Mouse (Mus musculus): ENCODE results near the gene Rasl11a. TPM values are rescaled to one million over a fixed set of nuclear protein-coding genes. Genes with fewer than 3 reads are reported as not detected.

The Rasl11a gene
- polyA plus RNA-seq, 1 experiment from 2014 or later: 26.8 TPM

GRCm38 (mm10) chr5:146832769-146833448, 12.0 kb upstream of the Rasl11a start, which contains the start of gene Rpl21:
Gene Rpl21, plus strand, starts transcription at chr5:146832890.
- H3K9ac ChIP-seq: peak within 1 kb of the TSS; percentile 95
- no peaks in the 10 kb centered on the region for H3K9me3 ChIP-seq
- peak within 1 kb of the TSS; percentile 70 for H3K4me2 ChIP-seq (replicated peaks)
- H3K36me3 ChIP-seq: peaks cover 19% of the 10 kb centered on the region
- H3K4me1 ChIP-seq (replicated peaks): 0 out of 2 replicates have a peak, but pooled peaks cover 3% of the 10 kb centered on the region
- H3K27me3 ChIP-seq (replicated peaks): no peaks in the 10 kb centered on the region
- peak within 1 kb of the TSS; percentile 72 for H3K4me3 ChIP-seq (replicated peaks)
- ATAC-seq: peak; percentile 99
- under 1% methylated on average over 60 of the region's 60 CpGs for WGBS
- peak within 1 kb of the TSS; percentile 84 for H3K27ac ChIP-seq

DNA sequence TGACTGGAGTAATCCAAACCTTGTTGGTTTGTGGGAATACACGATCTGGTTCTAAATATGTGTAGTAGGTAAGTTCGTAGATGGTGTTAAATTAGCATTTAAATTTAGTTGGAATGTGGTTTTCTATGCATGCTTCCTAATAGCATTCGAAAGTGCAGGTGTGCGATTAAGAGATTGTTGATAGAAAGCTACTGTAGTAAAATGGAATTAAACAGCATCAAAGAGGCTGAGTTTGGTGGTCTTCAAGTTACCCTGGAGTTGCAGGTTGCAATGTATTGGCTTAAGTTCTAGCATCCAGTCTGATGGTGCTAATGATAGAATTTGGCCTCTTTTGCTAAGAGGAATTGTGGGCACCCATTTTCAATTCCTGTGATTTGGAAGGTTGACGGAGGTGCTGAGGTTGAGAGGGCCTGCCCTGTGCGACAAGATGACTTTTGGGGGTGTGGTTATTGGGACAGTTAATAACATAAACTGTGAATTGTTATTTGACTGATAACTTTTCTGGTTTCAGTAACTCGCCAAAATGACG, 11.1 kb upstream of the Rasl11a start:
- no peaks in the 10 kb centered on the region for H3K27me3 ChIP-seq (replicated peaks)
- peak overlapping the region; percentile 95 for H3K9ac ChIP-seq
- peak overlapping the region; percentile 70 for H3K4me2 ChIP-seq (replicated peaks)
- ATAC-seq: no peak
- H3K36me3 ChIP-seq: peaks cover 19% of the 10 kb centered on the region
- 15% methylated on average over 8 of the region's 8 CpGs for WGBS
- H3K9me3 ChIP-seq: no peaks in the 10 kb centered on the region
- 0 out of 2 replicates have a peak, but pooled peaks cover 3% of the 10 kb centered on the region for H3K4me1 ChIP-seq (replicated peaks)
- H3K27ac ChIP-seq: peak overlapping the region; percentile 84
- peak overlapping the region; percentile 72 for H3K4me3 ChIP-seq (replicated peaks)

DNA sequence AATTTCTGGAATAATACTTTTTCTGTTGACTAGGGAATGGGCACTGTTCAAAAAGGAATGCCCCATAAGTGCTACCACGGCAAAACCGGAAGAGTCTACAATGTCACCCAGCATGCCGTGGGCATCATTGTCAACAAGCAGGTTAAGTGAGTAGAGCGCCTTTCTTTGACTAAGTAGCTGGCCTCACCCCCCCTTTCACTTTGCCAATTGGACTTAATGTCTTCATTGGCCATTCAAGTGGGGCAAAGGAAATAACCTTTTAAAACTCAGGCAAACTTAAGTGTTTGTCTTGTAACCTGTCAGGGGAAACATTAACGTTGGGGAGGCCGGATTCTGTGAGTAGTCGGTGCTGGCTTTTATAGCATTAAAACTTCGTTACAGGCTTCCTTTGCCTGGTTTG, 9.9 kb upstream of the Rasl11a start:
- 80% methylated on average over 8 of the region's 8 CpGs for WGBS
- no peak overlapping the region for H3K4me3 ChIP-seq (replicated peaks)
- no peak for ATAC-seq
- H3K9ac ChIP-seq: no peak overlapping the region
- H3K9me3 ChIP-seq: no peaks in the 10 kb centered on the region
- 0 out of 2 replicates have a peak, but pooled peaks cover 3% of the 10 kb centered on the region for H3K4me1 ChIP-seq (replicated peaks)
- H3K27me3 ChIP-seq (replicated peaks): no peaks in the 10 kb centered on the region
- H3K4me2 ChIP-seq (replicated peaks): peak overlapping the region; percentile 70
- peaks cover 19% of the 10 kb centered on the region for H3K36me3 ChIP-seq
- no peak overlapping the region for H3K27ac ChIP-seq

DNA sequence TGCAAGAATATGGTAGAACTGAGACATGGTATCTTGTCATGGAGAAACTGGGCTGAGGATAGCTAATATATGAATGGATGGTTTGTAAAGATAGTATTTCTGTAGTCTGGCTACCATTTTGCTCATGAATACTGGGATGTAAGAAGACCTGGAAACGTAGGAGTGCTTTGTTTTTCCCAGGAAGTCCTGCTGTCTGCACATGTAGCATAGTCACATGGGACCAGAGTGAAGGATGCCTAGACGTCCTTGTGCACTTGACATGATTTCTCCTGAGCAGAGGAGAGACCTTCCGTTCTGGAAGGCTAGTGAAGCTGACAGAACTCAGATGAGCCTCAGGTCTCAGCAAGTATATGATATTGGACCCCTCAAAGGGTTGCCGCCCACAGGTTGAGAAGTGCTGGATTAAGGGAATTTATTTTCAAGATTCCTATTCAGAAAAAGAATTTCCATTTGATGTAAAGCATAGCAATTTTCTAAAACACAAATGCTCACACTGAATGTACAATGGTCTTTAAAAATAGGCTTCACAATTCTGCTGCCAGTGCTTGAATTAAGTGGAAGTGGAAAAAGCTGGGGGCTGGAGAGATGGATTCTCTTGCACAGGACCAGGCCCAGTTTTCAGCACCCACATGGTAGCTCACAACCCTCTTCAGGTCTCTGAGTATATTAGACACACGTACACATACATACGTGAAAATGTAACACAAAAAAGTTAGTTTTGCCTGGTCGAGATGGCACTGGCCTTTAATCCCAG, 6.7 kb upstream of the Rasl11a start:
- Histone ChIP-seq H3K9ac (no peak overlapping the region), H3K9me3 (no peaks in the 10 kb centered on the region), H3K4me2 (replicated peaks) (no peak overlapping the region), H3K4me1 (replicated peaks) (0 out of 2 replicates have a peak, but pooled peaks cover 3% of the 10 kb centered on the region), H3K27me3 (replicated peaks) (no peaks in the 10 kb centered on the region), H3K4me3 (replicated peaks) (no peak overlapping the region), H3K27ac (no peak overlapping the region), H3K36me3 (peaks cover 19% of the 10 kb centered on the region)
- 63% methylated on average over 7 of the region's 7 CpGs for WGBS
- no peak for ATAC-seq

DNA sequence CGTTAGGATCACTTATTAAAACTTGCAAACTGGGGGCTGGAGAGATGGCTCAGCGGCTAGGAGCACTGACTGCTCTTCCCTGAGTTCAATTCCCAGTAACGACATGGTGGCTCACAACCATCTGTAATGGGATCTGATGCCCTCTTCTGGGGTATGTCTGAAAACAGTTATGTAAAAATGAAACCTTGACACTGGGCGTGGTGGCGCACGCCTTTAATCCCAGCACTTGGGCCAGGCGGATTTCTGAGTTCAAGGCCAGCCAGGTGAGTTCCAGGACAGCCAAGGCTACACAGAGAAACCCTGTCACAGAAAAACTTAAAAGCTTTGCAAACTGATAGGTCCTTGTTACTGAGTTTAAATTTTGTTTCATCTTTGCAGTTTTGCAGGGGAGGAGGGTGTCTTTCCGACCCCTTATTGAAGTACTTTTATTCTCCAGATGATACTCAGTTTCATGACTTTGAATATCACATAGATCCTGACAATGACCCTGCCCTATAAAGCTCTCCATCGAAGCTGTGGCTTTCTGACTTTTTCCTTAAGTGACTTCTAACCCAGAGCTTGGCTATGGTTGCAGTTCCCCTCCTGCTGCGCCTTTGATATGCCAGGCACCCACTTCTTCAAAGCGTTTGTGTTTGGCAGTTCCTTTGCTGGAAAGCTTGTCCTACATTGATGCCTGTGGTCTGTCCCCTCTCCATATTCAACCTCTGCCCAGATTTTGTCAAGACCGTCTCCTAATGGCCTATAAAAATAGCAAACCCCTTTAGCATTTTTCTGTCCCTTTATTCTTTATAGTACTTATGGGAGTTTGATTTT, 5.8 kb upstream of the Rasl11a start:
- Histone ChIP-seq H3K27me3 (replicated peaks) (no peaks in the 10 kb centered on the region), H3K36me3 (peaks cover 19% of the 10 kb centered on the region), H3K4me3 (replicated peaks) (no peak overlapping the region), H3K27ac (no peak overlapping the region), H3K9ac (no peak overlapping the region), H3K9me3 (no peaks in the 10 kb centered on the region), H3K4me1 (replicated peaks) (0 out of 2 replicates have a peak, but pooled peaks cover 3% of the 10 kb centered on the region), H3K4me2 (replicated peaks) (no peak overlapping the region)
- 51% methylated on average over 12 of the region's 12 CpGs for WGBS
- peak; percentile 28; the same call in 1 of the 2 replicates for ATAC-seq

DNA sequence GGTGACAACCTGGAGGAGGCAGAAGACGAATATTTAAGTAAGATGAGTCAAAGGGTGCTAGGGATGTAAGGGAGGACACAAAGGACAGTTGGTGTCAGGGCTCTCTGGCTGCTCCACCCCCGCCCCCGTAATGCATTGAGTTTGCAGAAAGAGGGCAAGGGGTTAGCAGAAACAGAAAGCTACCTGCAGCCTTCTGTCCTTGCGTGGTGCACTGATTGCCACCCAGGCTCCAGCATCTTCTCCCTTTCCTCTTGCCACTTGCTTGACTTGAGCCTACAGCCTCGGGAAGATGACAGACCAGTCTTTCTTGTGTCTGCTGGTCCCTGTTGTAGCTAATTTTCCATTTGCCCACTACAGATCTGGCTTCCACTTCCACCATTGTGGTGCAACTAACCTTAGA, 5.1 kb upstream of the Rasl11a start:
- H3K4me3 ChIP-seq (replicated peaks): no peak overlapping the region
- no peak overlapping the region for H3K9ac ChIP-seq
- no peak for ATAC-seq
- H3K27me3 ChIP-seq (replicated peaks): no peaks in the 10 kb centered on the region
- H3K9me3 ChIP-seq: no peaks in the 10 kb centered on the region
- no peak overlapping the region for H3K27ac ChIP-seq
- H3K4me1 ChIP-seq (replicated peaks): no peaks in the 10 kb centered on the region
- H3K36me3 ChIP-seq: peaks cover 13% of the 10 kb centered on the region; the same call in 1 of the 2 replicates
- no peak overlapping the region for H3K4me2 ChIP-seq (replicated peaks)
- 52% methylated on average over 5 of the region's 5 CpGs for WGBS

DNA sequence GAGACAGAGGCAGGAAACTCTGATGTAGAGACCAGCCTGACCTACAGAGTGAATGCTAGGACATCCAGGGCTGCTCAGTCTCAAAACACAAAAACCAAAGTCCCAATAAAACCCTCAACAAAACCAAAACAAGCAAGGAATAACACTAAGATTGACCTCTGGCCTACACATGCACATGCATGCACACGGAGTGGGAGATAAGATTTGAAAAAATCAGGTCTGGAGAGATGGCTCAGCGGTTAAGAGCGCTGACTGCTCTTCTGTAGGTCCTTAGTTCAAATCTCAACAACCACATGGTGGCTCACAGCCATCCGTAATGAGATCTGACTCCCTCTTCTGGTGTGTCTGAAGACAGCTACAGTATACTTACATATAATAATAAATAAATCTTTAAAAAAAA, 4.4 kb upstream of the Rasl11a start:
- ATAC-seq: no peak
- Histone ChIP-seq H3K4me2 (replicated peaks) (no peak overlapping the region), H3K9me3 (no peaks in the 10 kb centered on the region), H3K4me1 (replicated peaks) (no peaks in the 10 kb centered on the region), H3K9ac (no peak overlapping the region), H3K27me3 (replicated peaks) (no peaks in the 10 kb centered on the region), H3K36me3 (peaks cover 10% of the 10 kb centered on the region; the same call in 1 of the 2 replicates), H3K27ac (no peak overlapping the region), H3K4me3 (replicated peaks) (no peak overlapping the region)
- WGBS: 73% methylated on average over 4 of the region's 4 CpGs

- no peak overlapping the region for H3K27ac ChIP-seq
- H3K4me1 ChIP-seq (replicated peaks): peaks cover 7% of the 10 kb centered on the region; the same call in 1 of the 2 replicates
- ATAC-seq: no peak
- H3K4me2 ChIP-seq (replicated peaks): no peak overlapping the region
- WGBS: 75% methylated on average over 5 of the region's 5 CpGs
- H3K9me3 ChIP-seq: no peaks in the 10 kb centered on the region
- no peaks in the 10 kb centered on the region for H3K27me3 ChIP-seq (replicated peaks)
- no peak overlapping the region for H3K4me3 ChIP-seq (replicated peaks)
- H3K9ac ChIP-seq: no peak overlapping the region
- peaks cover 6% of the 10 kb centered on the region; the same call in 1 of the 2 replicates for H3K36me3 ChIP-seq
Measured at GRCm38 (mm10) chr5:146841301-146841700, 3.6 kb upstream of the Rasl11a start.

- Histone ChIP-seq H3K27me3 (replicated peaks) (no peaks in the 10 kb centered on the region), H3K9me3 (no peaks in the 10 kb centered on the region), H3K4me2 (replicated peaks) (no peak overlapping the region), H3K9ac (no peak overlapping the region), H3K27ac (no peak overlapping the region), H3K4me3 (replicated peaks) (no peak overlapping the region), H3K36me3 (no peaks in the 10 kb centered on the region), H3K4me1 (replicated peaks) (peaks cover 12% of the 10 kb centered on the region)
- ATAC-seq: no peak
- 83% methylated on average over 4 of the region's 4 CpGs for WGBS
Measured at GRCm38 (mm10) chr5:146841996-146842395, 2.9 kb upstream of the Rasl11a start.

GRCm38 (mm10) chr5:146844301-146844941, 450 bp upstream of the Rasl11a start:
- peak overlapping the region; percentile 93 for H3K4me2 ChIP-seq (replicated peaks)
- H3K36me3 ChIP-seq: no peaks in the 10 kb centered on the region
- peak overlapping the region; percentile 65 for H3K9ac ChIP-seq
- WGBS: 13% methylated on average over 6 of the region's 6 CpGs
- peak overlapping the region; percentile 54 for H3K27ac ChIP-seq
- peaks cover 15% of the 10 kb centered on the region for H3K4me1 ChIP-seq (replicated peaks)
- peak; percentile 34 for ATAC-seq
- no peaks in the 10 kb centered on the region for H3K27me3 ChIP-seq (replicated peaks)
- no peaks in the 10 kb centered on the region for H3K9me3 ChIP-seq
- H3K4me3 ChIP-seq (replicated peaks): peak overlapping the region; percentile 62

DNA sequence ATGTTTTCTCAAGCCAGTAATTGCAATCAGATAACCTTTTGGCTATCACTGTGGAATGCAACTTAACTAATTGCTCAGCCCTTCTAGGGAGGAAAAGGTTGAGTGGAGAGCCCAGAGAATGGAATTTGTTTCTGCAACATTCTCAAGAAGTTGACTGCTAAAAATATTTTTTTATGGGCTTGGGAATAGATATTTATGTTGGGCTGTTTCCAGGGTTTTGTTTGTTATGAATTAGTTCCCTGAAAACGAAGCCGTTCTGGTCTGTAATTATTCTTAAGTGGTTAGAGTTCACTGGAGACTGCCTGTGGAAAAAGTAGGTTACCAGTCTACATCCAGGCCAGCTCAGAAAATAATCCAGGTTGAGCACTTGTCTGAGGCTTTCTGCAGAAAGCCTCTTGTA, 1.6 kb downstream of the Rasl11a start:
- Histone ChIP-seq H3K4me2 (replicated peaks) (peak overlapping the region; percentile 93), H3K9ac (no peak overlapping the region), H3K27me3 (replicated peaks) (no peaks in the 10 kb centered on the region), H3K9me3 (no peaks in the 10 kb centered on the region), H3K4me3 (replicated peaks) (peak overlapping the region; percentile 62; the same call in 1 of the 2 replicates), H3K36me3 (no peaks in the 10 kb centered on the region), H3K27ac (peak overlapping the region; percentile 45), H3K4me1 (replicated peaks) (peaks cover 15% of the 10 kb centered on the region)
- WGBS: 29% methylated on average over 2 of the region's 2 CpGs
- no peak for ATAC-seq
